Mouse (Mus musculus) intestine, embryonic 16.5 days (tissue): ENCODE data around the gene Hist1h4h. TPM values are rescaled to one million over a fixed set of nuclear protein-coding genes. Genes with fewer than 3 reads are reported as not detected.

Experiments
- ATAC-seq: fragments of 200-750 bp; cut with Nextera tagmentation; 2 replicates; pipeline ENCODE4 v1.8.0; 2017; ENCODE audit warnings: moderate TSS enrichment, moderate library complexity
- H3K27ac ChIP-seq: fragments of 300-500 bp; sonication (generic); 2 replicates; pipeline ENCODE4 v1.5.1; 2014; ENCODE audit warnings: mild to moderate bottlenecking, low read length
- H3K27me3 ChIP-seq: fragments of 300-500 bp; sonication (generic); replicated peaks from 2 replicates; pipeline ENCODE4 v1.6.1; 2014; ENCODE audit warnings: low read length, control low read depth, mixed read lengths; ENCODE audit not compliant: control insufficient read depth, insufficient read depth
- H3K36me3 ChIP-seq: fragments of 300-500 bp; sonication (generic); 2 replicates; pipeline ENCODE4 v1.6.1; 2014; ENCODE audit warnings: low read length, control low read depth; ENCODE audit not compliant: control insufficient read depth, insufficient read depth
- H3K4me1 ChIP-seq: fragments of 300-500 bp; sonication (generic); 2 replicates; pipeline ENCODE4 v1.6.1; 2014; ENCODE audit warnings: low read length, control low read depth, mixed read lengths; ENCODE audit not compliant: control insufficient read depth, insufficient read depth
- H3K4me2 ChIP-seq: fragments of 300-500 bp; sonication (generic); 2 replicates; pipeline ENCODE4 v1.6.1; 2014; ENCODE audit warnings: low read depth, low read length, control low read depth
- H3K4me3 ChIP-seq: fragments of 300-500 bp; sonication (generic); 2 replicates; pipeline ENCODE4 v1.5.1; 2014; ENCODE audit warnings: mild to moderate bottlenecking, low read length
- H3K9ac ChIP-seq: fragments of 300-500 bp; sonication (generic); 2 replicates; pipeline ENCODE4 v1.6.1; 2014; ENCODE audit warnings: low read depth, low read length
- H3K9me3 ChIP-seq: fragments of 300-500 bp; sonication (generic); 2 replicates; pipeline ENCODE4 v1.6.1; 2016; ENCODE audit warnings: low read length, control low read depth; ENCODE audit not compliant: control insufficient read depth
- WGBS: fragments of 180-500 bp; shearing (Covaris S2); extraction: QIAGEN DNeasy Blood & Tissue Kit; methylation state at CpG from one replicate; pipeline ENCODE4 v1.1.7; 2014; 5-methylcytosine and 5-hydroxymethylcytosine counted together
- polyA plus RNA-seq: library from polyadenylated mRNA; unstranded; fragments of >200 nt; fragmentation: Nextera tagmentation; extraction: Ambion mirVana; gene quantifications from 2 replicates; pipeline ENCODE4 v1.2.1, GENCODE M21; 2015

Gene Hist1h4h
- polyA plus RNA-seq: 3.5 and 3.7 TPM in 2 replicates

- Histone ChIP-seq H3K27me3 (no peaks in the 10 kb centered on the region), H3K36me3 (no peaks in the 10 kb centered on the region), H3K4me3 (peak within 1 kb of the TSS; percentile 59), H3K9me3 (no peaks in the 10 kb centered on the region), H3K4me2 (peak within 1 kb of the TSS; percentile 65), H3K4me1 (peaks cover 17% of the 10 kb centered on the region), H3K27ac (peak within 1 kb of the TSS; percentile 98), H3K9ac (peak within 1 kb of the TSS; percentile 74)
- peak; percentile 73 for ATAC-seq
- WGBS: under 1% methylated on average over 57 of the region's 70 CpGs
Observed at GRCm38 (mm10) chr13:23530901-23531875, at the start of gene Hist1h4h. Hist1h4h (plus strand) TSS chr13:23531050.

GRCm38 (mm10) chr13:23483153-23483552 is 47.7 kb upstream of the Hist1h4h start:
- Histone ChIP-seq H3K4me3 (no peak overlapping the region), H3K9ac (no peak overlapping the region), H3K36me3 (no peaks in the 10 kb centered on the region), H3K27me3 (no peaks in the 10 kb centered on the region), H3K4me1 (peaks cover 2% of the 10 kb centered on the region; the same call in 1 of the 2 replicates), H3K27ac (no peak overlapping the region), H3K9me3 (no peaks in the 10 kb centered on the region), H3K4me2 (no peak overlapping the region)
- ATAC-seq: no peak
- 92% methylated on average over 2 of the region's 2 CpGs for WGBS

- 44% methylated on average over 5 of the region's 5 CpGs for WGBS
- H3K4me1 ChIP-seq: peaks cover 6% of the 10 kb centered on the region; the same call in 1 of the 2 replicates
- no peaks in the 10 kb centered on the region for H3K27me3 ChIP-seq
- no peaks in the 10 kb centered on the region for H3K36me3 ChIP-seq
- no peak overlapping the region for H3K4me2 ChIP-seq
- no peaks in the 10 kb centered on the region for H3K9me3 ChIP-seq
- ATAC-seq: no peak
- H3K4me3 ChIP-seq: no peak overlapping the region
- no peak overlapping the region for H3K9ac ChIP-seq
- H3K27ac ChIP-seq: no peak overlapping the region
Observed at GRCm38 (mm10) chr13:23485271-23485670, 45.6 kb upstream of the Hist1h4h start.

GRCm38 (mm10) chr13:23488400-23489322 is 42.2 kb upstream of the Hist1h4h start, which contains the start of gene Btn2a2:
Btn2a2 (minus strand) TSS chr13:23488857.
- WGBS: 3% methylated on average over 13 of the region's 14 CpGs
- H3K27ac ChIP-seq: no peak within 1 kb of the TSS

GRCm38 (mm10) chr13:23490863-23491262 is 40.0 kb upstream of the Hist1h4h start:
- Histone ChIP-seq H3K36me3 (no peaks in the 10 kb centered on the region), H3K27ac (no peak overlapping the region), H3K9ac (no peak overlapping the region), H3K4me2 (no peak overlapping the region), H3K4me3 (no peak overlapping the region), H3K9me3 (no peaks in the 10 kb centered on the region), H3K27me3 (no peaks in the 10 kb centered on the region), H3K4me1 (peaks cover 6% of the 10 kb centered on the region; the same call in 1 of the 2 replicates)
- ATAC-seq: no peak
- WGBS: 40% methylated on average over 1 of the region's 1 CpGs

More at GRCm38 (mm10) chr13:23488400-23489322, 42.2 kb upstream of the Hist1h4h start, which contains the start of gene Btn2a2:
- ATAC-seq: peak; percentile 98
- peak within 1 kb of the TSS; percentile 84 for H3K4me2 ChIP-seq
- no peaks in the 10 kb centered on the region for H3K9me3 ChIP-seq
- peak within 1 kb of the TSS; percentile 43; the same call in 1 of the 2 replicates for H3K9ac ChIP-seq
- no peaks in the 10 kb centered on the region for H3K36me3 ChIP-seq
- H3K27me3 ChIP-seq: no peaks in the 10 kb centered on the region
- H3K4me1 ChIP-seq: peaks cover 6% of the 10 kb centered on the region; the same call in 1 of the 2 replicates
- peak within 1 kb of the TSS; percentile 47 for H3K4me3 ChIP-seq

- H3K36me3 ChIP-seq: no peaks in the 10 kb centered on the region
- H3K4me1 ChIP-seq: peaks cover 6% of the 10 kb centered on the region; the same call in 1 of the 2 replicates
- no peak overlapping the region for H3K4me2 ChIP-seq
- H3K27me3 ChIP-seq: no peaks in the 10 kb centered on the region
- H3K9me3 ChIP-seq: no peaks in the 10 kb centered on the region
- no peak overlapping the region for H3K9ac ChIP-seq
- no peak for ATAC-seq
- H3K27ac ChIP-seq: no peak overlapping the region
- no peak overlapping the region for H3K4me3 ChIP-seq
- 11% methylated on average over 1 of the region's 1 CpGs for WGBS
Observed at GRCm38 (mm10) chr13:23491263-23491662, 39.6 kb upstream of the Hist1h4h start.

GRCm38 (mm10) chr13:23491990-23492389 is 38.9 kb upstream of the Hist1h4h start:
- H3K9ac ChIP-seq: no peak overlapping the region
- H3K27me3 ChIP-seq: no peaks in the 10 kb centered on the region
- no peaks in the 10 kb centered on the region for H3K36me3 ChIP-seq
- H3K4me1 ChIP-seq: peaks cover 6% of the 10 kb centered on the region; the same call in 1 of the 2 replicates
- WGBS: 12% methylated on average over 14 of the region's 14 CpGs
- peak overlapping the region; percentile 36 for H3K4me3 ChIP-seq
- H3K4me2 ChIP-seq: peak overlapping the region; percentile 45
- ATAC-seq: no peak
- no peaks in the 10 kb centered on the region for H3K9me3 ChIP-seq
- no peak overlapping the region for H3K27ac ChIP-seq

GRCm38 (mm10) chr13:23495526-23495925 is 35.3 kb upstream of the Hist1h4h start:
- no peak overlapping the region for H3K4me3 ChIP-seq
- no peaks in the 10 kb centered on the region for H3K36me3 ChIP-seq
- ATAC-seq: no peak
- no peak overlapping the region for H3K4me2 ChIP-seq
- no peak overlapping the region for H3K27ac ChIP-seq
- peaks cover 11% of the 10 kb centered on the region; the same call in 1 of the 2 replicates for H3K4me1 ChIP-seq
- H3K9me3 ChIP-seq: no peaks in the 10 kb centered on the region
- no peak overlapping the region for H3K9ac ChIP-seq
- 78% methylated on average over 6 of the region's 6 CpGs for WGBS
- no peaks in the 10 kb centered on the region for H3K27me3 ChIP-seq
